Mouse (Mus musculus): ENCODE measurements around the gene Mcrs1.

GRCm38 (mm10) chr15:99284527-99285188 lies 32.9 kb upstream of the Mcrs1 start:
- no peak for TF ChIP-seq CTCF (IDR thresholded peaks at IDR 0.05; ENCODE audit: extremely low read depth, insufficient read depth, low read length)
- no peak for TF ChIP-seq POLR2A (IDR thresholded peaks at IDR 0.05; ENCODE audit: extremely low read depth, insufficient read depth, low read length)
